8 mouse cellular contexts compared by ENCODE assay signal in the genomic region with DNA sequence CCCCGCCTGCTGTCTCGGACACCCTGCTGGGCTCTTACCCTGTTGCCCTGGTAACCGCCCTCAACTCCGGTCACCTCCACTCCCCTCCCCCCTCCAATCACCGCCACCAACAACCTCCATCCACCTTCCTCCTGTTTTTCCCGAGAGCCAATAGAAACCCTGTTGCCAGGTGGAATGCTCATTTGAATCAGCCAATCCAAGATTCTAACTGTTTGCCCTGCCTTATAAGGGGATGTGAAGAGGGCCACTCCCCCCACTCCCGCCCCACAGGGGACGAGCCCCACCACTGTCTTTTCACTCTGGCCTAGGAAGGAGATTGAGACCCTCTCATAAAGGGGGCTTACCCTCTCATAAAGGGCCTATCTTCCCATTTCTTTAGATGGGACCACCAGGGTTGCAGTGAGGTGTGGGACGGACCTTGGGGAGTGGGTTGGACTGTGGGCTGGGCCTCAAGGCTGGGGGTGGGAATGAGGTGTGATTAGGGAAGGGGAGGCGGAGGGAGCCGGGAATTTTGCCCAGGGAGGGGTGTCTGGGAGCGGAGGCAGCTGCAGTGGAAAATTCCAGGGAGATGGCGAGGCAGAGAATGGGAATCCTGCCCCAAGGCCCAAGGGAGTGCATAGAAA. TPM values are rescaled to one million over a fixed set of nuclear protein-coding genes. Genes with fewer than 3 reads are reported as not detected.
A peak's percentile ranks its signal among the peaks of the same experiment; 100 is the strongest.
DNase-seq lines count a peak whose midpoint lies in the region; ATAC-seq and TF ChIP-seq lines count a peak whose summit lies in the region.

A gene (minus strand): TSS at position 409 of the 623 bp plus-strand sequence.

- peak; percentile 81 for ATAC-seq in embryonic facial prominence, embryonic 13.5 days (ENCODE audit: insufficient number of reproducible peaks, insufficient read depth, low FRiP score, low TSS enrichment, low read depth)
- peak; percentile 88 for ATAC-seq in limb, embryonic 11.5 days (ENCODE audit: insufficient number of reproducible peaks, low FRiP score, low TSS enrichment, low read depth)
- peak; percentile 88 for ATAC-seq in midbrain, embryonic 13.5 days

- H3K4me1 ChIP-seq in embryonic facial prominence, embryonic 13.5 days, result peaks cover 51% of the 10 kb centered on the region
- peaks cover 12% of the 10 kb centered on the region for H3K4me1 ChIP-seq in heart, adult 2 months (ENCODE audit: control insufficient read depth, insufficient read depth, low read length)
- H3K4me1 ChIP-seq in kidney, adult 2 months (ENCODE audit: control insufficient read depth, insufficient read depth, low read length), result peaks cover 14% of the 10 kb centered on the region
- H3K4me1 ChIP-seq in limb, embryonic 11.5 days (ENCODE audit: control insufficient read depth, insufficient read depth, low read length), result peaks cover 38% of the 10 kb centered on the region
- peaks cover 50% of the 10 kb centered on the region for H3K4me1 ChIP-seq in midbrain, embryonic 13.5 days (replicated peaks)

- TF ChIP-seq EP300 in heart, adult 2 months (IDR thresholded peaks at IDR 0.05; ENCODE audit: insufficient read depth, low read depth, low read length), result 0 out of 2 replicates have a peak, but pooled peaks have one; percentile 53

- no peaks in the 10 kb centered on the region for H3K9me3 ChIP-seq in embryonic facial prominence, embryonic 13.5 days
- no peaks in the 10 kb centered on the region for H3K9me3 ChIP-seq in limb, embryonic 11.5 days (ENCODE audit: control insufficient read depth, low read length)
- no peaks in the 10 kb centered on the region for H3K9me3 ChIP-seq in midbrain, embryonic 13.5 days

- peak; percentile 61 for TF ChIP-seq POLR2A in heart, adult 2 months (IDR thresholded peaks at IDR 0.05; ENCODE audit: insufficient read depth, low read depth, low read length)
- TF ChIP-seq POLR2A in kidney, adult 2 months (IDR thresholded peaks at IDR 0.05; ENCODE audit: low read depth, low read length), result no peak

- H3K4me2 ChIP-seq in embryonic facial prominence, embryonic 13.5 days, result peak within 1 kb of the TSS; percentile 91
- H3K4me2 ChIP-seq in limb, embryonic 11.5 days (ENCODE audit: low read depth, severe bottlenecking), result peak within 1 kb of the TSS; percentile 30
- peak within 1 kb of the TSS; percentile 99 for H3K4me2 ChIP-seq in midbrain, embryonic 13.5 days (replicated peaks)

- DNase-seq in spleen, adult 18-20 months, result peak; percentile 53 to 63
- no peak for DNase-seq in spleen, adult 12 weeks (ENCODE audit: low spot score)
- DNase-seq in heart, adult 2 months, result peak; percentile 93 to 94
- peak; percentile 99 for DNase-seq in kidney, adult 2 months
- peak; percentile 96 for DNase-seq in limb, embryonic 11.5 days (ENCODE audit: low spot score)
- DNase-seq in spleen, postnatal 36 days (ENCODE audit: low spot score in 2 of 2), result peak; percentile 78 to 82

- TF ChIP-seq CTCF in heart, adult 2 months (IDR thresholded peaks at IDR 0.05), result no peak
- TF ChIP-seq CTCF in kidney, adult 2 months (conservative IDR thresholded peaks at IDR 0.05; ENCODE audit: insufficient read depth, insufficient read length, low read depth, low read length), result no peak

- H3K27me3 ChIP-seq in embryonic facial prominence, embryonic 13.5 days, result no peaks in the 10 kb centered on the region
- no peaks in the 10 kb centered on the region for H3K27me3 ChIP-seq in heart, adult 2 months (ENCODE audit: control insufficient read depth, insufficient read depth, low read length)
- H3K27me3 ChIP-seq in kidney, adult 2 months (replicated peaks; ENCODE audit: control insufficient read depth, insufficient read depth, low read length), result no peaks in the 10 kb centered on the region
- H3K27me3 ChIP-seq in limb, embryonic 11.5 days (ENCODE audit: control insufficient read depth, insufficient read depth, low read length), result no peaks in the 10 kb centered on the region
- no peaks in the 10 kb centered on the region for H3K27me3 ChIP-seq in midbrain, embryonic 13.5 days

- peak within 1 kb of the TSS; percentile 100 for H3K27ac ChIP-seq in embryonic facial prominence, embryonic 13.5 days
- peak within 1 kb of the TSS; percentile 96 for H3K27ac ChIP-seq in heart, adult 2 months
- H3K27ac ChIP-seq in kidney, adult 2 months (ENCODE audit: insufficient read depth, low read depth, low read length), result peak within 1 kb of the TSS; percentile 100
- peak within 1 kb of the TSS; percentile 99 for H3K27ac ChIP-seq in limb, embryonic 11.5 days (replicated peaks; ENCODE audit: low read depth, low read length)
- peak within 1 kb of the TSS; percentile 100 for H3K27ac ChIP-seq in midbrain, embryonic 13.5 days

- WGBS in embryonic facial prominence, embryonic 13.5 days, result under 1% methylated on average over 13 of the region's 13 CpGs
- WGBS in heart, adult 2 months, result 2% methylated on average over 13 of the region's 13 CpGs
- WGBS in kidney, adult 2 months, result 2% methylated on average over 13 of the region's 13 CpGs
- under 1% methylated on average over 13 of the region's 13 CpGs for WGBS in limb, embryonic 11.5 days
- 0% methylated on average over 13 of the region's 13 CpGs for WGBS in midbrain, embryonic 13.5 days

- peak within 1 kb of the TSS; percentile 49 for H3K9ac ChIP-seq in embryonic facial prominence, embryonic 13.5 days
- H3K9ac ChIP-seq in heart, adult 2 months (ENCODE audit: low read depth, low read length), result peak within 1 kb of the TSS; percentile 66
- peak within 1 kb of the TSS; percentile 56 for H3K9ac ChIP-seq in limb, embryonic 11.5 days (ENCODE audit: low read length)
- peak within 1 kb of the TSS; percentile 100 for H3K9ac ChIP-seq in midbrain, embryonic 13.5 days (replicated peaks)

- H3K79me2 ChIP-seq in heart, adult 2 months (replicated peaks; ENCODE audit: control insufficient read depth, insufficient read depth, low read length), result 0 out of 2 replicates have a peak, but pooled peaks cover 2% of the 10 kb centered on the region

- peaks cover 3% of the 10 kb centered on the region for H3K36me3 ChIP-seq in embryonic facial prominence, embryonic 13.5 days
- H3K36me3 ChIP-seq in heart, adult 2 months (ENCODE audit: control insufficient read depth, insufficient read depth, low read length), result no peaks in the 10 kb centered on the region
- no peaks in the 10 kb centered on the region for H3K36me3 ChIP-seq in kidney, adult 2 months (ENCODE audit: control insufficient read depth, insufficient read depth, low read length)
- peaks cover 2% of the 10 kb centered on the region; the same call in 1 of the 2 replicates for H3K36me3 ChIP-seq in limb, embryonic 11.5 days (ENCODE audit: control insufficient read depth, insufficient read depth, low read length)
- H3K36me3 ChIP-seq in midbrain, embryonic 13.5 days, result peaks cover 2% of the 10 kb centered on the region

- H3K4me3 ChIP-seq in embryonic facial prominence, embryonic 13.5 days, result peak within 1 kb of the TSS; percentile 37
- H3K4me3 ChIP-seq in heart, adult 2 months, result peak within 1 kb of the TSS; percentile 42
- peak within 1 kb of the TSS; percentile 57 for H3K4me3 ChIP-seq in kidney, adult 2 months (ENCODE audit: insufficient read depth, low read depth, low read length)
- H3K4me3 ChIP-seq in limb, embryonic 11.5 days (ENCODE audit: low read depth, low read length), result no peak within 1 kb of the TSS; the same call in 1 of the 2 replicates
- H3K4me3 ChIP-seq in midbrain, embryonic 13.5 days (replicated peaks), result peak within 1 kb of the TSS; percentile 94

- intact Hi-C loops in heart, adult 2 months (cut with DNase I), result no loop called here

RNA-seq across cellular contexts. Expression of the gene that starts here (rescaled TPM):
- polyA plus RNA-seq in embryonic facial prominence, embryonic 13.5 days (2015; fragmentation: Nextera tagmentation; extraction: Ambion mirVana), result 327 and 349 TPM in 2 replicates
- 100 to 1,000 TPM; 154 to 163 TPM for total RNA-seq in heart, adult 2 months (2021)
- 547 and 614 TPM in 2 replicates for polyA plus RNA-seq in heart, adult 2 months (2012; rRNA removed)
- 1,732 and 2,839 TPM in 2 replicates for polyA plus RNA-seq in kidney, adult 2 months (2012; rRNA removed)
- 221 and 223 TPM in 2 replicates for polyA plus RNA-seq in limb, embryonic 11.5 days (2014; fragmentation: Nextera tagmentation; extraction: Ambion mirVana)
- 662 and 802 TPM in 2 replicates for polyA plus RNA-seq in midbrain, embryonic 13.5 days (2015; fragmentation: Nextera tagmentation; extraction: Ambion mirVana)

Comparison
In these comparisons a context has a peak if more than half of its experiments do, and no peak if none do; other contexts are left out.
1. H3K4me2 ChIP-seq: peak in every context shown above with its lines; median percentile 99 in midbrain, embryonic 13.5 days; 91 in embryonic facial prominence, embryonic 13.5 days; 30 in limb, embryonic 11.5 days.
2. H3K9ac ChIP-seq: peak in every context shown above with its lines; median percentile 100 in midbrain, embryonic 13.5 days; 66 in heart, adult 2 months; 56 in limb, embryonic 11.5 days; 49 in embryonic facial prominence, embryonic 13.5 days.